Mouse (Mus musculus): ENCODE measurements at regions not wholly inside any gene's neighbourhood (a gene's known extent, or its start where the extent isn't known, plus 50 kb on each side); places are given as distances from the start of the nearest gene placed in this dataset.

DNA sequence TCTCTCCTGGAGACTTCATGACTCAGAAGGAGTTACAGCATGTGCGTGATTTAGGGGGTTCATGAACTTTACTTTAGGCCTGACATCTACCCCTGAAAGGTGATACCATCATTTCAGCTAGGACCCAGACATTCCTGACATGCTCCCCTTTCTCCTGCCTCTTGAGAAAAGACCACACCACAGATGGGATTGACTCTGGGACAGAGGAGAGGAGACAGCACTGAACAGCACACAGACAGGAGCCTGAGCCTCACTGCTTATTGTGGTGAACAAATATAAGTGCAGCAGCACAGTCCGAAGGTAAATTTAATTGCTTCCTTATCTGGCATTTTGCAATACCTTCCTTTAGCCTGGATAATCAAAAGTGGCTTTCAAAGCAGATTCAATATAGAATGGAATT is 126.7 kb upstream of the Tmtc4 start:
- H3K9me3 ChIP-seq (ENCODE audit: control insufficient read depth, low read length) = no peaks in the 10 kb centered on the region
- 86% methylated on average over 2 of the region's 2 CpGs for WGBS
- no peak overlapping the region for H3K4me2 ChIP-seq (ENCODE audit: low read depth, low read length)
- no peaks in the 10 kb centered on the region for H3K4me1 ChIP-seq (ENCODE audit: control insufficient read depth, insufficient read depth, low read length)
- no peak overlapping the region for H3K9ac ChIP-seq (replicated peaks; ENCODE audit: low read depth, low read length)
- H3K27me3 ChIP-seq (ENCODE audit: control insufficient read depth, insufficient read depth, low read length) = no peaks in the 10 kb centered on the region
- H3K27ac ChIP-seq (ENCODE audit: low read depth, low read length) = no peak overlapping the region
- no peak for ATAC-seq (ENCODE audit: low read depth)
- no peaks in the 10 kb centered on the region for H3K36me3 ChIP-seq (ENCODE audit: control insufficient read depth, insufficient read depth, low read length)
- no peak overlapping the region for H3K4me3 ChIP-seq (ENCODE audit: low read depth, low read length)

DNA sequence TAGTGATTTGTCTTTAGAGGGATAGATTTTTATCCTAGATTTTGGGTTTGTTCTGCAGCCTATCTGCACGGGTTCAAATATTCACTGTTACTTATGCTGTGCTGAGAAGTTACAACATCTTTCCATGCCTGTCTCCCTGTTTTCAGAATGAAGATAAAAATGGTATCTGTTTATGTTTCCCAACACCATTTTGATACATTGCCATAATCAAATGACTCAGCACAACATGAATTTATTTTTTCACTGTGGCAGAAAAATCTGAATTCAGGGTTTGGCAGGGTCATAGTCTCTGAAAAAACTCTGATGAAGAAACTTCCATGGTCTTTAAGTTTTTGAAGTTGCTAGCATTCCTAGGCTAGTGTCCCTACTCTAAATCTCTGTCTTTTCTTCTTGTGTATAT is 116.5 kb upstream of the Tmtc4 start:
- no peak for ATAC-seq (ENCODE audit: low read depth)
- H3K9ac ChIP-seq (replicated peaks; ENCODE audit: low read depth, low read length) = no peak overlapping the region
- H3K4me1 ChIP-seq (ENCODE audit: control insufficient read depth, insufficient read depth, low read length) = no peaks in the 10 kb centered on the region
- H3K4me3 ChIP-seq (ENCODE audit: low read depth, low read length) = no peak overlapping the region
- no peaks in the 10 kb centered on the region for H3K36me3 ChIP-seq (ENCODE audit: control insufficient read depth, insufficient read depth, low read length)
- H3K9me3 ChIP-seq (ENCODE audit: control insufficient read depth, low read length) = no peaks in the 10 kb centered on the region
- no peak overlapping the region for H3K27ac ChIP-seq (ENCODE audit: low read depth, low read length)
- no peak overlapping the region for H3K4me2 ChIP-seq (ENCODE audit: low read depth, low read length)
- H3K27me3 ChIP-seq (ENCODE audit: control insufficient read depth, insufficient read depth, low read length) = no peaks in the 10 kb centered on the region
- WGBS = 79% methylated on average over 1 of the region's 1 CpGs

DNA sequence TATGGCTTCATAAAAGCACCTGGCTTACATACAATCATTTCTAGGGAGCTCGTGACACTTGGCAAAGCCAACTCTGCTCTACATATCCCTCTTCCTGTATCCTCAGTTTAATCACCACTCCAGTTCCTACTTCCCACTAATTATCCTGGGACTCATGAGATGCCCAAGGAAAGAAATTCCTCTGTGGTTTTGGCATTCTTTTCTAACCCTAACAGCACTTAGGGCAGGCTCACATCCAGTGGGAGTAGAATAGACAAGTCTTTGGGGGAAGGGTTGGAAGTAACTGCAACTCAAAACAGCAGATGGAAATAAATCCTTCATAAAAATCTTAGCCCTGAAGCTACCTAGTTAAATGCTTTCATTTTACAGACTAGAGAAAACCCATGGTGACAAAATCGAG is 112.3 kb upstream of the Tmtc4 start:
- ATAC-seq (ENCODE audit: low read depth) = no peak
- no peak overlapping the region for H3K4me3 ChIP-seq (ENCODE audit: low read depth, low read length)
- no peaks in the 10 kb centered on the region for H3K4me1 ChIP-seq (ENCODE audit: control insufficient read depth, insufficient read depth, low read length)
- no peaks in the 10 kb centered on the region for H3K27me3 ChIP-seq (ENCODE audit: control insufficient read depth, insufficient read depth, low read length)
- WGBS = 78% methylated on average over 2 of the region's 2 CpGs
- no peak overlapping the region for H3K27ac ChIP-seq (ENCODE audit: low read depth, low read length)
- no peaks in the 10 kb centered on the region for H3K9me3 ChIP-seq (ENCODE audit: control insufficient read depth, low read length)
- no peak overlapping the region for H3K9ac ChIP-seq (replicated peaks; ENCODE audit: low read depth, low read length)
- no peaks in the 10 kb centered on the region for H3K36me3 ChIP-seq (ENCODE audit: control insufficient read depth, insufficient read depth, low read length)
- no peak overlapping the region for H3K4me2 ChIP-seq (ENCODE audit: low read depth, low read length)

DNA sequence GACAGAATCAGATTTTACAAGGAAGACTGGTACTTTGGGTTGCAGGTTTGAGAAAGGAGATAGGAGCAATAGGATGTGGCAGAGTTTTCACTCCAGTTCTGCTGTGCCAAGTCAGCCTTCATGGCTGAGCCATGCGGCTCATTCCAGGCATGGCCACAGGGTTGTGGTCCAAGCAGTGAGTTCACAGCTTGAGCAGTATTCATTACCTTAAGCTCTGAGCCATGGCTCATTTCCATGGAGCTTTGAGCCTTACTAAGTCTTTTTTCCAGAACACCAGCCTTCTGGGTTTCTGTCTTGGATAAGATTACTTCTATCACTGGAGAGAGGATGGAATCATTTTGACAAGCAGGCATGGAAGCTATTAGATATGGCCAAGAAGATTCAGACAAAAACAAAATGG is 98.2 kb upstream of the Tmtc4 start:
- Histone ChIP-seq H3K4me1 (ENCODE audit: control insufficient read depth, insufficient read depth, low read length) (no peaks in the 10 kb centered on the region), H3K9me3 (ENCODE audit: control insufficient read depth, low read length) (no peaks in the 10 kb centered on the region), H3K27me3 (ENCODE audit: control insufficient read depth, insufficient read depth, low read length) (no peaks in the 10 kb centered on the region), H3K27ac (ENCODE audit: low read depth, low read length) (no peak overlapping the region), H3K4me3 (ENCODE audit: low read depth, low read length) (no peak overlapping the region), H3K36me3 (ENCODE audit: control insufficient read depth, insufficient read depth, low read length) (no peaks in the 10 kb centered on the region), H3K4me2 (ENCODE audit: low read depth, low read length) (no peak overlapping the region), H3K9ac (replicated peaks; ENCODE audit: low read depth, low read length) (no peak overlapping the region)
- no peak for ATAC-seq (ENCODE audit: low read depth)
- WGBS = 91% methylated on average over 1 of the region's 1 CpGs

DNA sequence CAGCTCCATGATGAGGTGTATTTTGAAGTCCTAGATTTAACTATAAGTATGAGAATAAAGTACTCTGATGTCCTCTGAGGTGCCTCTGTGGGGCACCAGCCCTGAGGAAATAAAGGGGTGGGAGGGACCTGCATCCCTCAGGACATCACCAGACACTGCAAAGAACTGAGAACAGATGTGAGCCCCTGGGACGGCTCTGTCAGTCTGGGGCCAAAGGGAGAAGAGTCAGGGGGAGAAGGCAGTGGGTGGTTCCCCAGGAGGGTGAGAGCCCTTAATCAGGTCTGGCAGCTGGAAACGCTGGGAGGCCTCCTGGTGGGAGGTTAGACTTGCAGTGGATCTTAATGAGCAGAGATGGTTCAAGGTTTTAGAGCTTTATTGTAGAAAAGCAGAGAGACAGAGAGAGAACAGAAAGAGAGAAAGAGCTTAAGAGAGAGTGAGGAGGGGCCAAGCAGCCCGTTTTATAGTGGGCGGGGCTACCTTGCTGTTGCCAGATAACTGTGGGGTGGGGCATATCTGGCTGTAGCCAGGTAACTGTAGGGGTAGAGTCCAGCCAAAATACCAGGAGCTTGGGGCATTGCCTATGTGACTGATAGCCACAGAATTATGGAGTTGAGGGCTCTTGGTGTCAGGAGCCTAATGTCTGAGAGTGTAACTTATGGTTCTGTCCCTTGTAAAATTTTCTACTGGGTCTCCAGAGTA is 97.3 kb upstream of the Tmtc4 start:
- Histone ChIP-seq H3K36me3 (ENCODE audit: control insufficient read depth, insufficient read depth, low read length) (no peaks in the 10 kb centered on the region), H3K4me2 (ENCODE audit: low read depth, low read length) (no peak overlapping the region), H3K9ac (replicated peaks; ENCODE audit: low read depth, low read length) (no peak overlapping the region), H3K27me3 (ENCODE audit: control insufficient read depth, insufficient read depth, low read length) (no peaks in the 10 kb centered on the region), H3K27ac (ENCODE audit: low read depth, low read length) (no peak overlapping the region), H3K9me3 (ENCODE audit: control insufficient read depth, low read length) (no peaks in the 10 kb centered on the region), H3K4me1 (ENCODE audit: control insufficient read depth, insufficient read depth, low read length) (no peaks in the 10 kb centered on the region), H3K4me3 (ENCODE audit: low read depth, low read length) (no peak overlapping the region)
- 28% methylated on average over 4 of the region's 4 CpGs for WGBS
- no peak for ATAC-seq (ENCODE audit: low read depth)

DNA sequence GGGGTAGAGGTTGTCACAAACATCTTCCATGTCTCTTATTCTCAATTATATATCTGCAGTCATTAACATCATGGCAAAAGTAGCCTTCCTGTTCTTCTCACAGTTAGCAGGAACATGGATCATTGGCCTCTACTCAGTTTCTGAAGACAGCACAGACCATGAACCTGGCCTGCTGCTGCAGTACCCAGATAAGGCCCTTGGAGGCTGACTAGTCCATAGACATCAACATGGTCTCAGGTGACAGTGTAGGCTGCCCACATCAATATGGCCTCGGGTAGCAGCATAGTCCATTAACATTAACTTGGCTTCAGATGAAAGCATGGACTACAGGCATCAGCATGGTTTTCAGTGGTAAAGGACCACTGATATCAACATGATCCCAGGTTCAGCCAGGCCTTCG is 95.9 kb upstream of the Tmtc4 start:
- Histone ChIP-seq H3K27me3 (ENCODE audit: control insufficient read depth, insufficient read depth, low read length) (no peaks in the 10 kb centered on the region), H3K4me1 (ENCODE audit: control insufficient read depth, insufficient read depth, low read length) (no peaks in the 10 kb centered on the region)

DNA sequence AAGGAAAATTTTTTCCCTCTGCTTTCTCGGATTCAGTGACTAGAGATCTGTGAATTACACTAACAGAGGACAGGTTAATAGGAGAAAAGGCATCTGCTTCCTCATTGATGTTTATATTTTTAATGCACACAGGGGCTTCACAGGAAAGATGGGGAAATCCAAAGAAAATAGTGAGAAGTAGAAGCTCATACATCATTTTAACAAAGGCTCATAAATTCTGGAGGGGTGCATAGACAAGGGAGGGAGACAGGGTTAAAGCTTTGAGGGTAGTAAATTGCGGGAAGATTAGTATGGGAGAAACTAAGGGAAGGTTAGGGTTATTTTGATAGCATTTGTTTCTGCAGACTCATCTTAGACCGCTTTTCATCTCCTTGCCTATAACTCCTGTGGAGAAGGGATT is 95.0 kb upstream of the Tmtc4 start:
- Histone ChIP-seq H3K4me3 (ENCODE audit: low read depth, low read length) (no peak overlapping the region), H3K4me1 (ENCODE audit: control insufficient read depth, insufficient read depth, low read length) (no peaks in the 10 kb centered on the region), H3K36me3 (ENCODE audit: control insufficient read depth, insufficient read depth, low read length) (no peaks in the 10 kb centered on the region), H3K27me3 (ENCODE audit: control insufficient read depth, insufficient read depth, low read length) (no peaks in the 10 kb centered on the region), H3K27ac (ENCODE audit: low read depth, low read length) (no peak overlapping the region), H3K4me2 (ENCODE audit: low read depth, low read length) (no peak overlapping the region), H3K9ac (replicated peaks; ENCODE audit: low read depth, low read length) (no peak overlapping the region), H3K9me3 (ENCODE audit: control insufficient read depth, low read length) (no peaks in the 10 kb centered on the region)
- no peak for ATAC-seq (ENCODE audit: low read depth)
- WGBS = 67% methylated on average over 3 of the region's 3 CpGs

More for the DNA sequence above, 95.9 kb upstream of the Tmtc4 start:
- H3K9ac ChIP-seq (replicated peaks; ENCODE audit: low read depth, low read length) = no peak overlapping the region
- no peaks in the 10 kb centered on the region for H3K36me3 ChIP-seq (ENCODE audit: control insufficient read depth, insufficient read depth, low read length)
- WGBS = 97% methylated on average over 2 of the region's 2 CpGs
- H3K4me3 ChIP-seq (ENCODE audit: low read depth, low read length) = no peak overlapping the region
- H3K4me2 ChIP-seq (ENCODE audit: low read depth, low read length) = no peak overlapping the region
- ATAC-seq (ENCODE audit: low read depth) = no peak
- no peak overlapping the region for H3K27ac ChIP-seq (ENCODE audit: low read depth, low read length)
- no peaks in the 10 kb centered on the region for H3K9me3 ChIP-seq (ENCODE audit: control insufficient read depth, low read length)

DNA sequence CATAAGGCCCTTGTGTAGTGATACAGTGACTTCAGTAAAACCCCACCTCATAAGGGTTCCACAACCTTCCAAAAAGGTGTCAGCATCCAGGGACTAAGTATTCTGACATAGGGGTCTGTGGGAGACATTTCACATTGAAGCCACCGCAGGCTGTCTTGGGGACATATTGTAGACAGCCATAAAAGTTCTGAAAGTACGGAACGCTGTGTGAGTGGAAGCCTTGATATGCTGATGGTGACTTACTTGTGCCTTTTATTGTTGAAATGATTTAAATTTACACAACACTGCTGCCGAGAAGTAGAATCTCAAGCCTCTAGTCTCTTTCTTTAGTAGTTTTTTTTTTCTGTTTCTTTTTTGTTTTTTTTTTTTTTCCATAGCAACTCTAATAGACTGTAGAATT is 82.5 kb upstream of the Tmtc4 start:
- H3K36me3 ChIP-seq (ENCODE audit: control insufficient read depth, insufficient read depth, low read length) = no peaks in the 10 kb centered on the region
- WGBS = 65% methylated on average over 4 of the region's 4 CpGs
- no peak overlapping the region for H3K4me2 ChIP-seq (ENCODE audit: low read depth, low read length)
- no peak overlapping the region for H3K27ac ChIP-seq (ENCODE audit: low read depth, low read length)
- no peaks in the 10 kb centered on the region for H3K9me3 ChIP-seq (ENCODE audit: control insufficient read depth, low read length)
- H3K4me3 ChIP-seq (ENCODE audit: low read depth, low read length) = no peak overlapping the region
- peaks cover 11% of the 10 kb centered on the region for H3K4me1 ChIP-seq (ENCODE audit: control insufficient read depth, insufficient read depth, low read length)
- H3K27me3 ChIP-seq (ENCODE audit: control insufficient read depth, insufficient read depth, low read length) = no peaks in the 10 kb centered on the region
- ATAC-seq (ENCODE audit: low read depth) = no peak
- no peak overlapping the region for H3K9ac ChIP-seq (replicated peaks; ENCODE audit: low read depth, low read length)

DNA sequence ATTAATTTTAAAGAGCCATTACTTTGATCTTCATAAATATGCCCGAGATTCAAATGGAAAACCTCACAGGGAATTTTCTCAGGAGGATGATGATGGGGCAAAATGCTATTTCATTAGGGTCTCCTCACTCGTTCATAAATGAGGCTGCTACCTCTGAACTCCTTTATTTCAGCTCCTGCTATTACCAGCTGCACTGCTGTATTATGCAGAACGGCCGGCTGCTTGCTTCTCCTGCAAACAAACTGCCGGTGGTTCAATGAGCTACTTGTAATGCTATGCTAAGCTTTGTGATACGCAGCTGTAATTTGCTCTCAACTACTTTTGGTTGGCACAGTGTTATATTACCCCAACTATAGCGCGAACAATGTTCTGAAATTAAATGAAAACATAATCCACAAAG is 81.7 kb upstream of the Tmtc4 start:
- no peak overlapping the region for H3K27ac ChIP-seq (ENCODE audit: low read depth, low read length)
- ATAC-seq (ENCODE audit: low read depth) = peak; percentile 77; the same call in 1 of the 2 replicates

More for the DNA sequence above, 81.7 kb upstream of the Tmtc4 start:
- Histone ChIP-seq H3K27me3 (ENCODE audit: control insufficient read depth, insufficient read depth, low read length) (no peaks in the 10 kb centered on the region), H3K4me1 (ENCODE audit: control insufficient read depth, insufficient read depth, low read length) (peaks cover 11% of the 10 kb centered on the region), H3K9ac (replicated peaks; ENCODE audit: low read depth, low read length) (no peak overlapping the region), H3K4me2 (ENCODE audit: low read depth, low read length) (peak overlapping the region; percentile 26; the same call in 1 of the 2 replicates), H3K4me3 (ENCODE audit: low read depth, low read length) (no peak overlapping the region), H3K9me3 (ENCODE audit: control insufficient read depth, low read length) (no peaks in the 10 kb centered on the region), H3K36me3 (ENCODE audit: control insufficient read depth, insufficient read depth, low read length) (no peaks in the 10 kb centered on the region)
- 22% methylated on average over 8 of the region's 8 CpGs for WGBS
